Mouse (Mus musculus): ENCODE data around the gene Ptprd. TPM values are rescaled to one million over a fixed set of nuclear protein-coding genes. Genes with fewer than 3 reads are reported as not detected.

Gene Ptprd
- polyA plus RNA-seq, 1 experiment, result not detected

- Histone ChIP-seq H3K4me1 (no peaks in the 10 kb centered on the region), H3K4me3 (replicated peaks) (no peak overlapping the region), H3K27me3 (replicated peaks) (no peaks in the 10 kb centered on the region), H3K9me3 (no peaks in the 10 kb centered on the region), H3K36me3 (replicated peaks; ENCODE audit: low read length) (no peaks in the 10 kb centered on the region)
- no peak for TF ChIP-seq FLI1 (IDR thresholded peaks at IDR 0.05; ENCODE audit: low read length)
- no peak for TF ChIP-seq GATA1 (IDR thresholded peaks at IDR 0.05; ENCODE audit: borderline replicate concordance, low read length)
These were observed 1590.0 kb downstream of the Ptprd start for GRCm38 (mm10) chr4:76621740-76622139.

GRCm38 (mm10) chr4:76616614-76617013 lies 1595.1 kb downstream of the Ptprd start:
- Histone ChIP-seq H3K4me1 (no peaks in the 10 kb centered on the region), H3K4me3 (replicated peaks) (no peak overlapping the region), H3K36me3 (replicated peaks; ENCODE audit: low read length) (no peaks in the 10 kb centered on the region), H3K9me3 (no peaks in the 10 kb centered on the region), H3K27me3 (replicated peaks) (no peaks in the 10 kb centered on the region)
- TF ChIP-seq GATA1 (IDR thresholded peaks at IDR 0.05; ENCODE audit: borderline replicate concordance, low read length) (no peak), FLI1 (IDR thresholded peaks at IDR 0.05; ENCODE audit: low read length) (no peak)

- Histone ChIP-seq H3K4me3 (replicated peaks) (no peak overlapping the region), H3K4me1 (no peaks in the 10 kb centered on the region), H3K9me3 (no peaks in the 10 kb centered on the region), H3K27me3 (replicated peaks) (no peaks in the 10 kb centered on the region), H3K36me3 (replicated peaks; ENCODE audit: low read length) (no peaks in the 10 kb centered on the region)
- TF ChIP-seq GATA1 (IDR thresholded peaks at IDR 0.05; ENCODE audit: borderline replicate concordance, low read length) (no peak), FLI1 (IDR thresholded peaks at IDR 0.05; ENCODE audit: low read length) (no peak)
These were observed 1603.5 kb downstream of the Ptprd start for GRCm38 (mm10) chr4:76608246-76608645.

GRCm38 (mm10) chr4:76606808-76607207 lies 1605.0 kb downstream of the Ptprd start:
- H3K4me3 ChIP-seq (replicated peaks), result no peak overlapping the region
- no peak for TF ChIP-seq GATA1 (IDR thresholded peaks at IDR 0.05; ENCODE audit: borderline replicate concordance, low read length)
- TF ChIP-seq FLI1 (IDR thresholded peaks at IDR 0.05; ENCODE audit: low read length), result no peak

GRCm38 (mm10) chr4:76590722-76591121 lies 1621.0 kb downstream of the Ptprd start:
- no peaks in the 10 kb centered on the region for H3K36me3 ChIP-seq (replicated peaks; ENCODE audit: low read length)
- no peak overlapping the region for H3K4me3 ChIP-seq (replicated peaks)
- TF ChIP-seq FLI1 (IDR thresholded peaks at IDR 0.05; ENCODE audit: low read length) (no peak), GATA1 (IDR thresholded peaks at IDR 0.05; ENCODE audit: borderline replicate concordance, low read length) (no peak)
- no peaks in the 10 kb centered on the region for H3K9me3 ChIP-seq
- H3K27me3 ChIP-seq (replicated peaks), result no peaks in the 10 kb centered on the region
- no peaks in the 10 kb centered on the region for H3K4me1 ChIP-seq

More at GRCm38 (mm10) chr4:76606808-76607207, 1605.0 kb downstream of the Ptprd start:
- Histone ChIP-seq H3K9me3 (no peaks in the 10 kb centered on the region), H3K4me1 (no peaks in the 10 kb centered on the region), H3K27me3 (replicated peaks) (no peaks in the 10 kb centered on the region), H3K36me3 (replicated peaks; ENCODE audit: low read length) (no peaks in the 10 kb centered on the region)

GRCm38 (mm10) chr4:76583025-76583424 lies 1628.7 kb downstream of the Ptprd start:
- H3K4me1 ChIP-seq, result no peaks in the 10 kb centered on the region
- no peaks in the 10 kb centered on the region for H3K27me3 ChIP-seq (replicated peaks)
- H3K36me3 ChIP-seq (replicated peaks; ENCODE audit: low read length), result no peaks in the 10 kb centered on the region
- TF ChIP-seq FLI1 (IDR thresholded peaks at IDR 0.05; ENCODE audit: low read length) (no peak), GATA1 (IDR thresholded peaks at IDR 0.05; ENCODE audit: borderline replicate concordance, low read length) (no peak)
- no peak overlapping the region for H3K4me3 ChIP-seq (replicated peaks)
- H3K9me3 ChIP-seq, result no peaks in the 10 kb centered on the region

- Histone ChIP-seq H3K27me3 (replicated peaks) (no peaks in the 10 kb centered on the region), H3K4me1 (no peaks in the 10 kb centered on the region), H3K4me3 (replicated peaks) (no peak overlapping the region), H3K36me3 (replicated peaks; ENCODE audit: low read length) (no peaks in the 10 kb centered on the region), H3K9me3 (no peaks in the 10 kb centered on the region)
- no peak for TF ChIP-seq FLI1 (IDR thresholded peaks at IDR 0.05; ENCODE audit: low read length)
- no peak for TF ChIP-seq GATA1 (IDR thresholded peaks at IDR 0.05; ENCODE audit: borderline replicate concordance, low read length)
These were observed 1645.8 kb downstream of the Ptprd start for GRCm38 (mm10) chr4:76566006-76566405.

- H3K36me3 ChIP-seq (replicated peaks; ENCODE audit: low read length), result no peaks in the 10 kb centered on the region
- H3K4me1 ChIP-seq, result no peaks in the 10 kb centered on the region
- no peak for TF ChIP-seq GATA1 (IDR thresholded peaks at IDR 0.05; ENCODE audit: borderline replicate concordance, low read length)
- TF ChIP-seq FLI1 (IDR thresholded peaks at IDR 0.05; ENCODE audit: low read length), result no peak
- no peak overlapping the region for H3K4me3 ChIP-seq (replicated peaks)
- H3K27me3 ChIP-seq (replicated peaks), result no peaks in the 10 kb centered on the region
- no peaks in the 10 kb centered on the region for H3K9me3 ChIP-seq
These were observed 1670.0 kb downstream of the Ptprd start for GRCm38 (mm10) chr4:76541769-76542168.

GRCm38 (mm10) chr4:76532926-76533325 lies 1678.8 kb downstream of the Ptprd start:
- H3K9me3 ChIP-seq, result no peaks in the 10 kb centered on the region
- TF ChIP-seq GATA1 (IDR thresholded peaks at IDR 0.05; ENCODE audit: borderline replicate concordance, low read length) (no peak), FLI1 (IDR thresholded peaks at IDR 0.05; ENCODE audit: low read length) (no peak)
- H3K27me3 ChIP-seq (replicated peaks), result no peaks in the 10 kb centered on the region
- H3K4me3 ChIP-seq (replicated peaks), result no peak overlapping the region
- no peaks in the 10 kb centered on the region for H3K36me3 ChIP-seq (replicated peaks; ENCODE audit: low read length)
- H3K4me1 ChIP-seq, result no peaks in the 10 kb centered on the region

- Histone ChIP-seq H3K27me3 (replicated peaks) (no peaks in the 10 kb centered on the region), H3K4me1 (no peaks in the 10 kb centered on the region), H3K4me3 (replicated peaks) (no peak overlapping the region), H3K9me3 (no peaks in the 10 kb centered on the region), H3K36me3 (replicated peaks; ENCODE audit: low read length) (no peaks in the 10 kb centered on the region)
- TF ChIP-seq GATA1 (IDR thresholded peaks at IDR 0.05; ENCODE audit: borderline replicate concordance, low read length), result no peak
- no peak for TF ChIP-seq FLI1 (IDR thresholded peaks at IDR 0.05; ENCODE audit: low read length)
These were observed 1686.5 kb downstream of the Ptprd start for GRCm38 (mm10) chr4:76525281-76525680.

GRCm38 (mm10) chr4:76503279-76503601 lies 1708.5 kb downstream of the Ptprd start:
- Histone ChIP-seq H3K4me3 (replicated peaks) (no peak overlapping the region), H3K9me3 (no peaks in the 10 kb centered on the region), H3K27me3 (replicated peaks) (no peaks in the 10 kb centered on the region), H3K4me1 (no peaks in the 10 kb centered on the region), H3K36me3 (replicated peaks; ENCODE audit: low read length) (no peaks in the 10 kb centered on the region)
- TF ChIP-seq GATA1 (IDR thresholded peaks at IDR 0.05; ENCODE audit: borderline replicate concordance, low read length) (no peak), FLI1 (IDR thresholded peaks at IDR 0.05; ENCODE audit: low read length) (no peak)
